Mouse (Mus musculus): ENCODE measurements around the gene Ctf1. TPM values are rescaled to one million over a fixed set of nuclear protein-coding genes. Genes with fewer than 3 reads are reported as not detected.

Gene Ctf1
- polyA plus RNA-seq, 1 experiment from 2014 or later = 21.4 TPM

GRCm38 (mm10) chr7:127675391-127675811 lies 37.1 kb upstream of the Ctf1 start:
- H3K4me2 ChIP-seq (ENCODE audit: low read depth, severe bottlenecking) = no peak overlapping the region
- no peak for ATAC-seq (ENCODE audit: insufficient number of reproducible peaks, low FRiP score, low TSS enrichment, low read depth)
- no peak overlapping the region for H3K4me3 ChIP-seq (ENCODE audit: low read depth, low read length)
- H3K27me3 ChIP-seq (ENCODE audit: control insufficient read depth, insufficient read depth, low read length) = no peaks in the 10 kb centered on the region
- no peak for DNase-seq (ENCODE audit: low spot score)
- 79% methylated on average over 9 of the region's 9 CpGs for WGBS
- H3K9me3 ChIP-seq (ENCODE audit: control insufficient read depth, low read length) = no peaks in the 10 kb centered on the region
- H3K36me3 ChIP-seq (ENCODE audit: control insufficient read depth, insufficient read depth, low read length) = no peaks in the 10 kb centered on the region
- H3K9ac ChIP-seq (ENCODE audit: low read length) = no peak overlapping the region
- no peaks in the 10 kb centered on the region for H3K4me1 ChIP-seq (ENCODE audit: control insufficient read depth, insufficient read depth, low read length)
- no peak overlapping the region for H3K27ac ChIP-seq (replicated peaks; ENCODE audit: low read depth, low read length)

GRCm38 (mm10) chr7:127677077-127677476 lies 35.5 kb upstream of the Ctf1 start:
- no peak overlapping the region for H3K4me3 ChIP-seq (ENCODE audit: low read depth, low read length)
- no peaks in the 10 kb centered on the region for H3K27me3 ChIP-seq (ENCODE audit: control insufficient read depth, insufficient read depth, low read length)
- H3K4me1 ChIP-seq (ENCODE audit: control insufficient read depth, insufficient read depth, low read length) = no peaks in the 10 kb centered on the region
- H3K36me3 ChIP-seq (ENCODE audit: control insufficient read depth, insufficient read depth, low read length) = no peaks in the 10 kb centered on the region
- no peak overlapping the region for H3K27ac ChIP-seq (replicated peaks; ENCODE audit: low read depth, low read length)
- ATAC-seq (ENCODE audit: insufficient number of reproducible peaks, low FRiP score, low TSS enrichment, low read depth) (no peak), DNase-seq (ENCODE audit: low spot score) (peak; percentile 77)
- no peak overlapping the region for H3K9ac ChIP-seq (ENCODE audit: low read length)
- WGBS = 69% methylated on average over 6 of the region's 6 CpGs
- H3K4me2 ChIP-seq (ENCODE audit: low read depth, severe bottlenecking) = no peak overlapping the region; the same call in 1 of the 2 replicates
- H3K9me3 ChIP-seq (ENCODE audit: control insufficient read depth, low read length) = no peaks in the 10 kb centered on the region

GRCm38 (mm10) chr7:127677609-127678008 lies 34.9 kb upstream of the Ctf1 start:
- no peak overlapping the region for H3K4me2 ChIP-seq (ENCODE audit: low read depth, severe bottlenecking)
- WGBS = 82% methylated on average over 4 of the region's 4 CpGs
- no peak overlapping the region for H3K27ac ChIP-seq (replicated peaks; ENCODE audit: low read depth, low read length)
- no peaks in the 10 kb centered on the region for H3K9me3 ChIP-seq (ENCODE audit: control insufficient read depth, low read length)
- no peak overlapping the region for H3K9ac ChIP-seq (ENCODE audit: low read length)
- no peaks in the 10 kb centered on the region for H3K27me3 ChIP-seq (ENCODE audit: control insufficient read depth, insufficient read depth, low read length)
- DNase-seq (ENCODE audit: low spot score) = no peak
- H3K4me1 ChIP-seq (ENCODE audit: control insufficient read depth, insufficient read depth, low read length) = no peaks in the 10 kb centered on the region
- H3K36me3 ChIP-seq (ENCODE audit: control insufficient read depth, insufficient read depth, low read length) = no peaks in the 10 kb centered on the region
- H3K4me3 ChIP-seq (ENCODE audit: low read depth, low read length) = no peak overlapping the region
- no peak for ATAC-seq (ENCODE audit: insufficient number of reproducible peaks, low FRiP score, low TSS enrichment, low read depth)

- DNase-seq (ENCODE audit: low spot score) (no peak), ATAC-seq (ENCODE audit: insufficient number of reproducible peaks, low FRiP score, low TSS enrichment, low read depth) (no peak)
- Histone ChIP-seq H3K27me3 (ENCODE audit: control insufficient read depth, insufficient read depth, low read length) (no peaks in the 10 kb centered on the region), H3K36me3 (ENCODE audit: control insufficient read depth, insufficient read depth, low read length) (no peaks in the 10 kb centered on the region), H3K9me3 (ENCODE audit: control insufficient read depth, low read length) (no peaks in the 10 kb centered on the region), H3K4me3 (ENCODE audit: low read depth, low read length) (no peak overlapping the region), H3K4me2 (ENCODE audit: low read depth, severe bottlenecking) (no peak overlapping the region), H3K27ac (replicated peaks; ENCODE audit: low read depth, low read length) (no peak overlapping the region), H3K4me1 (ENCODE audit: control insufficient read depth, insufficient read depth, low read length) (no peaks in the 10 kb centered on the region), H3K9ac (ENCODE audit: low read length) (no peak overlapping the region)
- WGBS = 77% methylated on average over 2 of the region's 2 CpGs
Observed at GRCm38 (mm10) chr7:127678811-127679210, 33.7 kb upstream of the Ctf1 start.

- H3K4me3 ChIP-seq (ENCODE audit: low read depth, low read length) = no peak overlapping the region
- no peak for DNase-seq (ENCODE audit: low spot score)
- no peaks in the 10 kb centered on the region for H3K27me3 ChIP-seq (ENCODE audit: control insufficient read depth, insufficient read depth, low read length)
- no peaks in the 10 kb centered on the region for H3K4me1 ChIP-seq (ENCODE audit: control insufficient read depth, insufficient read depth, low read length)
- no peaks in the 10 kb centered on the region for H3K9me3 ChIP-seq (ENCODE audit: control insufficient read depth, low read length)
- H3K4me2 ChIP-seq (ENCODE audit: low read depth, severe bottlenecking) = no peak overlapping the region
- WGBS = 92% methylated on average over 13 of the region's 13 CpGs
- no peak overlapping the region for H3K27ac ChIP-seq (replicated peaks; ENCODE audit: low read depth, low read length)
- ATAC-seq (ENCODE audit: insufficient number of reproducible peaks, low FRiP score, low TSS enrichment, low read depth) = no peak
- no peaks in the 10 kb centered on the region for H3K36me3 ChIP-seq (ENCODE audit: control insufficient read depth, insufficient read depth, low read length)
- H3K9ac ChIP-seq (ENCODE audit: low read length) = no peak overlapping the region
Observed at GRCm38 (mm10) chr7:127680541-127680940, 32.0 kb upstream of the Ctf1 start.

- no peaks in the 10 kb centered on the region for H3K9me3 ChIP-seq (ENCODE audit: control insufficient read depth, low read length)
- no peaks in the 10 kb centered on the region for H3K27me3 ChIP-seq (ENCODE audit: control insufficient read depth, insufficient read depth, low read length)
- H3K9ac ChIP-seq (ENCODE audit: low read length) = no peak overlapping the region; the same call in 1 of the 2 replicates
- H3K36me3 ChIP-seq (ENCODE audit: control insufficient read depth, insufficient read depth, low read length) = no peaks in the 10 kb centered on the region
- no peak overlapping the region for H3K4me2 ChIP-seq (ENCODE audit: low read depth, severe bottlenecking)
- no peak for DNase-seq (ENCODE audit: low spot score)
- WGBS = 81% methylated on average over 8 of the region's 8 CpGs
- H3K4me1 ChIP-seq (ENCODE audit: control insufficient read depth, insufficient read depth, low read length) = no peaks in the 10 kb centered on the region
- H3K27ac ChIP-seq (replicated peaks; ENCODE audit: low read depth, low read length) = no peak overlapping the region
- no peak for ATAC-seq (ENCODE audit: insufficient number of reproducible peaks, low FRiP score, low TSS enrichment, low read depth)
- no peak overlapping the region for H3K4me3 ChIP-seq (ENCODE audit: low read depth, low read length)
Observed at GRCm38 (mm10) chr7:127681888-127682553, 30.5 kb upstream of the Ctf1 start.

- H3K4me2 ChIP-seq (ENCODE audit: low read depth, severe bottlenecking) = no peak overlapping the region
- H3K9me3 ChIP-seq (ENCODE audit: control insufficient read depth, low read length) = no peaks in the 10 kb centered on the region
- no peaks in the 10 kb centered on the region for H3K36me3 ChIP-seq (ENCODE audit: control insufficient read depth, insufficient read depth, low read length)
- H3K4me3 ChIP-seq (ENCODE audit: low read depth, low read length) = no peak overlapping the region
- 0 out of 2 replicates have a peak, but pooled peaks have one; percentile 31 for ATAC-seq (ENCODE audit: insufficient number of reproducible peaks, low FRiP score, low TSS enrichment, low read depth)
- H3K4me1 ChIP-seq (ENCODE audit: control insufficient read depth, insufficient read depth, low read length) = no peaks in the 10 kb centered on the region
- DNase-seq (ENCODE audit: low spot score) = no peak
- 59% methylated on average over 14 of the region's 14 CpGs for WGBS
- H3K9ac ChIP-seq (ENCODE audit: low read length) = no peak overlapping the region
- no peaks in the 10 kb centered on the region for H3K27me3 ChIP-seq (ENCODE audit: control insufficient read depth, insufficient read depth, low read length)
- H3K27ac ChIP-seq (replicated peaks; ENCODE audit: low read depth, low read length) = no peak overlapping the region
Observed at GRCm38 (mm10) chr7:127685304-127686018, 27.1 kb upstream of the Ctf1 start.

GRCm38 (mm10) chr7:127686740-127687449 lies 25.6 kb upstream of the Ctf1 start:
- H3K4me1 ChIP-seq (ENCODE audit: control insufficient read depth, insufficient read depth, low read length) = peaks cover 5% of the 10 kb centered on the region
- no peaks in the 10 kb centered on the region for H3K27me3 ChIP-seq (ENCODE audit: control insufficient read depth, insufficient read depth, low read length)
- 69% methylated on average over 11 of the region's 11 CpGs for WGBS
- DNase-seq (ENCODE audit: low spot score) = no peak
- H3K9me3 ChIP-seq (ENCODE audit: control insufficient read depth, low read length) = no peaks in the 10 kb centered on the region
- no peak overlapping the region for H3K27ac ChIP-seq (replicated peaks; ENCODE audit: low read depth, low read length)
- no peak overlapping the region for H3K4me3 ChIP-seq (ENCODE audit: low read depth, low read length)
- ATAC-seq (ENCODE audit: insufficient number of reproducible peaks, low FRiP score, low TSS enrichment, low read depth) = no peak
- no peak overlapping the region for H3K4me2 ChIP-seq (ENCODE audit: low read depth, severe bottlenecking)
- no peak overlapping the region for H3K9ac ChIP-seq (ENCODE audit: low read length)
- H3K36me3 ChIP-seq (ENCODE audit: control insufficient read depth, insufficient read depth, low read length) = no peaks in the 10 kb centered on the region
